25 mouse cellular contexts compared by ENCODE assay signal in genomic region chr2:25350701-25351100, GRCm38 (mm10). TPM values are rescaled to one million over a fixed set of nuclear protein-coding genes. Genes with fewer than 3 reads are reported as not detected.
"Had no signal": no experiment of that assay in that cellular context is flagged by ENCODE, and none has a peak within 500 bp of the region (broad histone marks: within the 10 kb centered on the region; RNA-seq: fewer than 3 reads in every experiment).

No protein-coding gene starts in this region.

- H3K4me3 ChIP-seq: embryonic facial prominence, embryonic 10.5 days; embryonic facial prominence, embryonic 12.5 days; embryonic facial prominence, embryonic 13.5 days; embryonic facial prominence, embryonic 15.5 days; erythroblast, embryonic 14.5 days; forebrain, embryonic 10.5 days; forebrain, embryonic 12.5 days; forebrain, embryonic 13.5 days; forebrain, embryonic 15.5 days; gastrocnemius, adult 2 months; heart, adult 2 months had no signal

- H3K27ac ChIP-seq: embryonic facial prominence, embryonic 10.5 days; embryonic facial prominence, embryonic 12.5 days; embryonic facial prominence, embryonic 13.5 days; embryonic facial prominence, embryonic 15.5 days; forebrain, embryonic 10.5 days; forebrain, embryonic 12.5 days; forebrain, embryonic 13.5 days; forebrain, embryonic 15.5 days; gastrocnemius, adult 2 months; heart, adult 2 months had no signal

- H3K27me3 ChIP-seq: embryonic facial prominence, embryonic 12.5 days; embryonic facial prominence, embryonic 13.5 days; embryonic facial prominence, embryonic 15.5 days; forebrain, embryonic 12.5 days; forebrain, embryonic 13.5 days; forebrain, embryonic 15.5 days had no signal

- DNase-seq: cerebellum, adult 8-10 months; cerebellum, adult 9-10 months; cerebellum, adult 9-11 months; cerebellum, postnatal 10 days; cerebellum, postnatal 14 days; cerebellum, postnatal 25 days; cerebellum, postnatal 36 days; embryo, embryonic 11 days; forebrain, postnatal 0 days; gastrocnemius, adult 2 months; gastrocnemius, postnatal 10 days; gastrocnemius, postnatal 14 days; gastrocnemius, postnatal 25 days; gastrocnemius, postnatal 36 days; heart, adult 18-20 months; heart, adult 2 months had no signal

- H3K9me3 ChIP-seq: embryonic facial prominence, embryonic 10.5 days; embryonic facial prominence, embryonic 12.5 days; embryonic facial prominence, embryonic 13.5 days; embryonic facial prominence, embryonic 15.5 days; forebrain, embryonic 10.5 days; forebrain, embryonic 12.5 days; forebrain, embryonic 13.5 days; forebrain, embryonic 15.5 days had no signal

RNA-seq across cellular contexts. Expression of gene Grin1, which starts 31.7 kb away (rescaled TPM):
- polyA plus RNA-seq: erythroblast, embryonic 14.5 days had no signal
